Mouse (Mus musculus) liver, adult (tissue): Measurements from ENCODE around the gene Tpo.

ENCODE experiments used
- GATA4 ChIP-seq: IDR thresholded peaks from 2 replicates; pipeline ENCODE4 v1.6.1; 2014; ENCODE audit warnings: mild to moderate bottlenecking, low read length; ENCODE audit not compliant: insufficient replicate concordance

The Tpo gene

GRCm38 (mm10) chr12:30006586-30006985, 125.8 kb downstream of the Tpo start:
- no peak for TF ChIP-seq GATA4
